Mouse (Mus musculus): ENCODE measurements around the gene Tmem184b. TPM values are rescaled to one million over a fixed set of nuclear protein-coding genes. Genes with fewer than 3 reads are reported as not detected.

The Tmem184b gene
- polyA plus RNA-seq, 1 experiment from 2014 or later = 58.5 TPM

DNA sequence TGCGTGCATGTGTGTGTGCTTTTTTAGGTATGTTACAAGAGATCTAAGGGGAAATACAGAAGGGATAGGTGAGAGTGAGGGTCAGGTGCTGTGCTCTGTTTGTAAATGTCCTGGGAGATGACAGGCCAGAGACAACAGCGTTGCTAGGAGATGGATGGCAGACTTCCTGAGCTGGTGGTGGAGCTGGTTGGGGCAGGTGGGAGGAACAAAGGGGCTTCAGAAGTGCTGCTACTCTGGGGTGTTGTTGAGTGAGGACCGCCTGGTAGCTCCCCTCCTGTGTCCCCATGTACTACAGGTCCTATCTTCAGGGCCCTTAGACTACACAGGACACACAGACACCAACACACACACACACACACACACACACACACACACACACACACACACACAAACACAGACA lies 28.6 kb downstream of the Tmem184b start:
- ATAC-seq (ENCODE audit: insufficient read depth, low FRiP score, low read depth) = no peak
- Histone ChIP-seq H3K27me3 (replicated peaks) (no peaks in the 10 kb centered on the region), H3K4me1 (peaks cover 22% of the 10 kb centered on the region), H3K9ac (no peak overlapping the region), H3K27ac (peak overlapping the region; percentile 51), H3K4me2 (no peak overlapping the region), H3K9me3 (no peaks in the 10 kb centered on the region), H3K4me3 (replicated peaks) (no peak overlapping the region), H3K36me3 (peaks cover 26% of the 10 kb centered on the region)
- 53% methylated on average over 3 of the region's 3 CpGs for WGBS

DNA sequence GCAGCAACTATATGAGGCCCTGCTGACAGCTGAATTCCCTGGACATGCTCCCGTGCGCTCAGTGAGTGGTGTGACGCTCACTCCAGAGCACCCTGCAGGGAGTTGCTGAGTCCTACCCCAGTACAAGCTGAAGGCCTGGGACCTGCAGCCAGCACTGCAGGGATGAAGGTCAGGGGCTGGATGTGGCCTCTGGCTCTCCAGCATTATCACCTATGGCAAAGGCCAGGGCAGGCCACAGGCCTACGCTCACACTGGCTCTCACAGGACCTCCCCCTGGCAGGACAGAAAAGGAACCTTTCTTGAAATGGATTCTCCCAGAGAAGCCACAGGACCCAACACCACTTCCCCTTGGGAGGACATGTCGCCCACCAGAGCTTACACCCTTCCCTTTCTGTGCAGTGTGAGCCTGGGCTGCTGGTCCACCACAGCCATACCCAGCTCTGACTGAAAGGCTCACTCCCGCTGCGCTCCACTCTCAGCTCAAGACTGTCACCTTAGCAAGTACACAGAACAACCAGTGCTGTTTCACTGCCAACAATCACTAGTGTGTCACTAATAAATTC lies 33.0 kb downstream of the Tmem184b start:
- WGBS = 82% methylated on average over 7 of the region's 7 CpGs
- no peak for ATAC-seq (ENCODE audit: insufficient read depth, low FRiP score, low read depth)
- peaks cover 17% of the 10 kb centered on the region for H3K36me3 ChIP-seq

DNA sequence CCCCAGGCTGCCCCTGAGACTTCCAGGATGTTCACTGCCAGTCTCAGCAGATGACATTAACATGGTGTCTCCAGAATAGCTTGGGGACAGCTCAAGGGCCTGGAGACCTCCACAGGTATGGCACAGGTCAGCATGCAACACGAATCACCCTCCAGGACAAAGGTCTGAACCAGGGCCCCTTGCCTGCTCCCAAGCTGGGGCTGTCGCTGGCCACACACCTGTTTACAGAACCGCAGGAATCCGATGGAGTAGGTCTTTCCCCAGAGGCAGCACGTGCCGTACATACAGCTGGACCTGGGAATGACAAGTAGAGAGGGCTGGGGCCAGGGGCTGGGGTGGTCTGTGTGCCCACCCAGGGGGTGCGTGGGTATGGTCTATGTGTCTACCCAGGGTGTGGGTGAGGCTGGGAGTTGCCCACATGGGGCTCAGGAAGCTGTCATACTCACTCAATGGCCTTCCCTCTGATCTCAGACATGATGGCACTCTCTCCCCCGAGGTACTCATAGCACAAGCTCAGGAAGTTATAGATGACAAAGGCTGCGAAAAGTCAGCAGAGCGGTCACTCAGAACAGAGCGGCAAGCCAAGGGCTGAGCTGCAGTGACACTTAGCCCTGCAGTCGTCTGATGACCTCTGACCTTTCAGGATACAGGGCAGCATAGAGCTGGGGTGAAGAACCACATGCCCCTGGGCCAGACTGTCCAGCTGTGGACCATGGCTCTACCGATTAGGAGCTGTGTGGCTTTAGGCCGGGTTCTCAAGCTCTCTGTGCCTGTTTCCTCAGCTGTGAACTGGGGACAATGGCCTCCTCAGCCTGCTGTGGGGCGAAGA lies 33.7 kb downstream of the Tmem184b start:
- ATAC-seq (ENCODE audit: insufficient read depth, low FRiP score, low read depth) = no peak
- Histone ChIP-seq H3K9ac (no peak overlapping the region), H3K36me3 (peaks cover 19% of the 10 kb centered on the region)

More for the DNA sequence above, 33.0 kb downstream of the Tmem184b start:
- Histone ChIP-seq H3K4me3 (replicated peaks) (no peak overlapping the region), H3K27me3 (replicated peaks) (no peaks in the 10 kb centered on the region), H3K9me3 (no peaks in the 10 kb centered on the region), H3K4me2 (no peak overlapping the region), H3K9ac (no peak overlapping the region), H3K4me1 (peaks cover 44% of the 10 kb centered on the region), H3K27ac (peak overlapping the region; percentile 93)

DNA sequence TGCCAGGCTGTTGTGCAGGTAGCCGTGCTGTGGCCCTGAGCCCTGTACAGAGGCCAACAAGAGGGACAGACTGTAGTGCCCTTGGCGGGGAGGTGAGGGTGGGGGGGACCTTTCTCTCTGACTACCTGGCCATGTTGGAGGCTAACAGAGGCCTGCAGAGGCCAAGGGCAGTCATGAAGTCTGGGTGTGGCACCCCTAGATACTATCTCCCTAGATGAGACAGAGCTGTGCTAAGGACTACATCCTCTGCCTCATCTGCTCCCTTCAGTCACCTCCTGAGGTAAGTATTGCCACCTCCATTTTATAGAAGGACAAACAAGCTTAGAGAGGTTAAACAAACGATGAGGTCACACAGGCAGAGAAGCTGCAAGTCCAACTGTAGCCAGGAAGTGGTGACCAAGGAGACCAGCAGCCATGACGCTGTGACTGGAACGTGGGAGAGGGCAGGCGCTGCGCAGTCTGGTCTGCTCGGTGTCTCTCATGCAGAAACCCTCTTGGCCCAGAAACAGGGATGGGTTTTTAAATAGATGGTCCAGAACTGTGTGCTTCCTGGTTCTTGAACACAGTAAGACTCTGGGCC lies 34.4 kb downstream of the Tmem184b start:
- H3K4me3 ChIP-seq (replicated peaks) = no peak overlapping the region

More for the DNA sequence above, 33.7 kb downstream of the Tmem184b start:
- Histone ChIP-seq H3K4me3 (replicated peaks) (no peak overlapping the region), H3K9me3 (no peaks in the 10 kb centered on the region), H3K4me1 (peaks cover 39% of the 10 kb centered on the region), H3K27ac (peak overlapping the region; percentile 93), H3K4me2 (peak overlapping the region; percentile 23; the same call in 1 of the 2 replicates), H3K27me3 (replicated peaks) (no peaks in the 10 kb centered on the region)
- 59% methylated on average over 15 of the region's 15 CpGs for WGBS

DNA sequence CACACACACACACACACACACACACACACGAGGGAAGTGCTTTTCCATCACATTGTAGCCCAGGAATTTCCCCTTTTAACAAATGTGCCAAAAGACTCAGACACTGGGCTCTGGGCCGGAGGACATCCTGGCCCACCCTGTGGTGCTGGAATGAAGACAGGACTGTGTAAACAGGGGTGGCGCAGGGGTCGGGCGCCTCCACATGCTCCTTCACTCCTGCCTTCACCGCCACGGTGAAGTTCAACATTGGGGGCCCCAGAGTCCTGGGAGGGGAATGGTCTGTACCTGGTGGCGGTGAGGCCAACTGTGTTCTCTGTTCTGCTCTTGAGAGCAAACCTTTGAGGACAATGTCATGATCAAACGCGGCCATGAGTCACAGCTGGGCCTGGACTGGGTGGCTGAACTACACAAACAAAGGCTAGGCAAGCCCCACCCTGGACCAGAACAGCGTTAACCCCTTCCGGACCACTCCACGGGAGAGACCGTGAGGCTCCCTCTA lies 35.0 kb downstream of the Tmem184b start:
- 19% methylated on average over 14 of the region's 14 CpGs for WGBS
- Histone ChIP-seq H3K4me2 (peak overlapping the region; percentile 35), H3K27me3 (replicated peaks) (no peaks in the 10 kb centered on the region), H3K27ac (peak overlapping the region; percentile 93), H3K9me3 (no peaks in the 10 kb centered on the region), H3K36me3 (peaks cover 25% of the 10 kb centered on the region), H3K4me3 (replicated peaks) (no peak overlapping the region), H3K9ac (no peak overlapping the region), H3K4me1 (peaks cover 36% of the 10 kb centered on the region)
- ATAC-seq (ENCODE audit: insufficient read depth, low FRiP score, low read depth) = peak; percentile 87

More for the DNA sequence above, 34.4 kb downstream of the Tmem184b start:
- Histone ChIP-seq H3K4me2 (peak overlapping the region; percentile 35), H3K9ac (no peak overlapping the region), H3K27me3 (replicated peaks) (no peaks in the 10 kb centered on the region), H3K9me3 (no peaks in the 10 kb centered on the region), H3K4me1 (peaks cover 36% of the 10 kb centered on the region), H3K27ac (peak overlapping the region; percentile 93), H3K36me3 (peaks cover 22% of the 10 kb centered on the region)
- ATAC-seq (ENCODE audit: insufficient read depth, low FRiP score, low read depth) = peak; percentile 29; the same call in 1 of the 2 replicates
- 57% methylated on average over 8 of the region's 8 CpGs for WGBS

DNA sequence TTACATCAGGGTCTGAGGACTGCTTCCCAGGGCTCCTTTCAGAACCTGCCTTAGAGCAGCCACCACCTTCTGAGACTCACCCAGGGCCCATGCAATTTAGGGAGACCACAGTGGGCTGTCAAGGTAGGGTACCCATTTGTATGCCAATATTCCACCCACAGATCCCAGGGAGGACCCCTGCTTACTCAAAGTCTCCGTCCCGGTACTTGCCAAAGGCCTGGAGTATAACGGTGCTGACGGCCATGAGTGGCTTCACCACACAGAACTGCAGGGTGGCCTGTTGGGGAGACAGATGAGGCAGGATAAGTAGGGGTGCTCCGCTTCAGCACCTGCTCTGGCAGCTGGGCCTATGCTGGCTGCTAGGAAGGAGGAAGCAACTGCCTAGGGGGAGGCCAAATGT lies 37.0 kb downstream of the Tmem184b start:
- Histone ChIP-seq H3K36me3 (peaks cover 39% of the 10 kb centered on the region), H3K9me3 (no peaks in the 10 kb centered on the region), H3K4me3 (replicated peaks) (no peak overlapping the region), H3K27me3 (replicated peaks) (no peaks in the 10 kb centered on the region), H3K9ac (no peak overlapping the region), H3K4me2 (no peak overlapping the region), H3K4me1 (peaks cover 38% of the 10 kb centered on the region), H3K27ac (no peak overlapping the region)
- 95% methylated on average over 5 of the region's 5 CpGs for WGBS
- ATAC-seq (ENCODE audit: insufficient read depth, low FRiP score, low read depth) = no peak

DNA sequence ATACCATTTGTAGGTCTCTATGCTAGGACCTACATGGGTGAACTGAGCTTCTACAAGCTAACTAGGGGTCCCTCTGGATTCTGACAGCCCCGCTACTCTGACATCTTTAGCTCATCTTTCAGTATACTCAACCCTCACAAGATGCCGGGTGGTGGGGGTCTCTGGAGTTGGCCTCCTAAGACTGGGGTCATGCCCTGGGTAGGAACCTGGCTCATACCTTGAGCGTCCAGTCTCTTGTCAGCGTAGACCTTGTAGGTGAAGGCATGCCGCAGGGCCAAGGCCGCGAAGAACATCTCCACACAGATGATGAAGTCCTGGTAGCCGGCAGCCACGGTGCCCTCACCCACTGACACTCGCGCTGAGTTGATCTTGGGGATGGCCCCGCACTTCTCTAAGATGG lies 38.3 kb downstream of the Tmem184b start:
- peaks cover 42% of the 10 kb centered on the region for H3K36me3 ChIP-seq
- 96% methylated on average over 12 of the region's 12 CpGs for WGBS

DNA sequence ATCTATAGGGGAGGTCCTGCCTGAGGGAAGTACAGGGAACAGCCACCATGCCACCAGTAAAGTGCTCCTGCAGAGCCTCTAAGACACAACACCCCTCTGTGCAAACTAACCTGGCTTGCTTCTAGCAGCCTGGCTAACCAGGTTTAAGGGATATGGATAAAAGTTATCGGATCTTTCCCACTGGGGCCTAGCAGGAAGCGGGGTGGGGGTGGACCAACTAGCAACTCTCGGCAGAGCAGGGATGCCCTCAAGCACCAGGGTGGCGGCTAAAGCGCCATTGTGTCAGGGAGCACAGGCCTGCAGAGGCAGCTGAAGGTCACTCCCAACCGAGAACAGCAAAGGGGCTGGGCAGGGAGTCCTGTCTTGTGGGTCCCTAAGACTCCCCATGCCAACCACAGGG lies 39.2 kb downstream of the Tmem184b start:
- Histone ChIP-seq H3K27me3 (replicated peaks) (no peaks in the 10 kb centered on the region), H3K4me1 (peaks cover 41% of the 10 kb centered on the region), H3K36me3 (peaks cover 42% of the 10 kb centered on the region), H3K4me2 (no peak overlapping the region), H3K4me3 (replicated peaks) (no peak overlapping the region), H3K9ac (no peak overlapping the region), H3K9me3 (no peaks in the 10 kb centered on the region), H3K27ac (no peak overlapping the region)
- no peak for ATAC-seq (ENCODE audit: insufficient read depth, low FRiP score, low read depth)
- 65% methylated on average over 6 of the region's 6 CpGs for WGBS

More for the DNA sequence above, 38.3 kb downstream of the Tmem184b start:
- no peaks in the 10 kb centered on the region for H3K27me3 ChIP-seq (replicated peaks)
- no peak overlapping the region for H3K4me3 ChIP-seq (replicated peaks)
- H3K4me2 ChIP-seq = no peak overlapping the region
- no peak overlapping the region for H3K27ac ChIP-seq
- H3K9ac ChIP-seq = no peak overlapping the region
- H3K9me3 ChIP-seq = no peaks in the 10 kb centered on the region
- peaks cover 43% of the 10 kb centered on the region for H3K4me1 ChIP-seq
- no peak for ATAC-seq (ENCODE audit: insufficient read depth, low FRiP score, low read depth)

DNA sequence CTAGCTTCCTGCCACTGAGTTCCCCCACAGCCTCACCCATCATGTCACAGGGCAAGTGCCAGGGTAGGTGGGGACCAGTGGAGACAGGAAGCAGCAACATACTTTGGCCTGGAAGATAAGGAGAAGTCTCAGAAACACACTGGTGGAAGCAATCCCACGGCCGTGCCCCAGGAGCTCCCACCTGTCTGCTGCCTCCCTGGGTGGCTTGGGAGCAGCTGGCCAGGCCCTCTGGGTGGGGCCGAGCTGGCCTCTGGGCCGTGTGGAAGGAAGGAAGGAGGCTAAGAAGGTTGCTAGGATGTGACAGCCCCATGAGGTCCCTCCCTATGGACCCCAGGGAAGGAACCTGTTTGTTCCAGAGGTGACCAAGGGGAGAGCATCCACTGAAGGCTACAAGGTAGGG lies 42.3 kb downstream of the Tmem184b start:
- Histone ChIP-seq H3K4me1 (peaks cover 38% of the 10 kb centered on the region), H3K9ac (no peak overlapping the region), H3K9me3 (no peaks in the 10 kb centered on the region), H3K27ac (0 out of 2 replicates have a peak overlapping the region, but pooled peaks have one; percentile 0), H3K4me3 (replicated peaks) (no peak overlapping the region), H3K36me3 (peaks cover 38% of the 10 kb centered on the region), H3K4me2 (no peak overlapping the region), H3K27me3 (replicated peaks) (no peaks in the 10 kb centered on the region)
- no peak for ATAC-seq (ENCODE audit: insufficient read depth, low FRiP score, low read depth)
- WGBS = 40% methylated on average over 4 of the region's 4 CpGs

DNA sequence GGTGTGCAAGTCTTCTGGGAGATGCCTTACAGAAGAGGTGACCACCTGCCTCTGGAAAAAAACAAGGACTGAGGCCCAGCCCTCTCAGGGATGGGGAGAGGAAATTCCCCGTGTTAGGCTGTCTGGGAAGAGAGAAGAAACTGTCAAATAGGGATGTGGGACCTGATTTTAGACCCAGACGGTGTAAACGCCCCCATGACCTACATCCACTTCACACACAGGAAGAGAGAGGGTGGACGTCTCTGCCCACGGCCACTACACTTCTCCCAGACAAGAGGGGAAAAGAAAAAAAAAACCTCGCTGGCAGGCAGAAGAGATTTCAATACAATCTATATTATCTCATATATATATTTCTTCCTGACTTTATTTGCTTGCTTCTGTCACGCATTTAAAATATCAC lies 43.0 kb downstream of the Tmem184b start:
- WGBS = 37% methylated on average over 7 of the region's 7 CpGs
- no peaks in the 10 kb centered on the region for H3K9me3 ChIP-seq
- H3K27me3 ChIP-seq (replicated peaks) = no peaks in the 10 kb centered on the region
- peaks cover 32% of the 10 kb centered on the region for H3K36me3 ChIP-seq
- no peak for ATAC-seq (ENCODE audit: insufficient read depth, low FRiP score, low read depth)
- peaks cover 38% of the 10 kb centered on the region for H3K4me1 ChIP-seq
- no peak overlapping the region for H3K4me3 ChIP-seq (replicated peaks)
- H3K27ac ChIP-seq = peak overlapping the region; percentile 59; the same call in 1 of the 2 replicates
- H3K4me2 ChIP-seq = no peak overlapping the region
- H3K9ac ChIP-seq = no peak overlapping the region

DNA sequence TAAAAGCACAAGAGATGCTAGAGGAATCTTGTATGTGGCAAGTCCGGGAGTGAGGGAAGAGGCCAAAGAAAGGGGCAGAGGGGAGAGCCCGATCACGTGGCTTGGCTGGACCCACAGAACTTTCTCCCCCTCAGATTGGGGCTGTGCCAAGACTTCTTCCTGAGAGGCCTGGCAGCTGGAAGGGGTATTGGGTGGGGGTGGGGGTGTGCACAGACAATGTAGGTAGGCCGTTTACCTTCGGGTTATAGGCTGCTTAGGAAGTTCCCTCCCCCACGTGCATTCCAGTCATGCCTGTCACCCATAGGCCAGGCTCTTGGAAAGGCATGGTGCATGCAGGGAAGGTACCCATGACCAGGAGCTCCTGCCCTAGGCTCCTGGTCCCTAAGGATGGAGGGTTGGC lies 43.4 kb downstream of the Tmem184b start:
- no peaks in the 10 kb centered on the region for H3K27me3 ChIP-seq (replicated peaks)
- peaks cover 38% of the 10 kb centered on the region for H3K4me1 ChIP-seq
- no peak overlapping the region for H3K9ac ChIP-seq
- no peak; the same call in 1 of the 2 replicates for ATAC-seq (ENCODE audit: insufficient read depth, low FRiP score, low read depth)
- 12% methylated on average over 6 of the region's 6 CpGs for WGBS
- no peak overlapping the region for H3K4me3 ChIP-seq (replicated peaks)
- no peaks in the 10 kb centered on the region for H3K9me3 ChIP-seq
- peaks cover 30% of the 10 kb centered on the region for H3K36me3 ChIP-seq
- no peak overlapping the region for H3K4me2 ChIP-seq
- peak overlapping the region; percentile 59 for H3K27ac ChIP-seq

Measured in stomach, embryonic 15.5 days (tissue).